Mouse (Mus musculus): ENCODE results near the gene Slc44a5. TPM values are rescaled to one million over a fixed set of nuclear protein-coding genes. Genes with fewer than 3 reads are reported as not detected.
A peak's percentile ranks its signal among the peaks of the same experiment; 100 is the strongest.

Gene Slc44a5
- polyA plus RNA-seq, 1 experiment from 2014 or later: 0.81 TPM

- WGBS: 90% methylated on average over 7 of the region's 7 CpGs
- Histone ChIP-seq H3K27me3 (ENCODE audit: control insufficient read depth, insufficient read depth, low read length) (no peaks in the 10 kb centered on the region), H3K4me2 (replicated peaks; ENCODE audit: low read depth, low read length) (no peak overlapping the region), H3K4me3 (ENCODE audit: low read length) (no peak overlapping the region), H3K36me3 (ENCODE audit: control insufficient read depth, insufficient read depth, low read length) (no peaks in the 10 kb centered on the region), H3K27ac (ENCODE audit: low read depth, low read length) (no peak overlapping the region), H3K9ac (ENCODE audit: low read depth, low read length) (no peak overlapping the region), H3K4me1 (ENCODE audit: control insufficient read depth, insufficient read depth, low read length) (no peaks in the 10 kb centered on the region), H3K9me3 (ENCODE audit: control insufficient read depth, low read length) (no peaks in the 10 kb centered on the region)
- ATAC-seq (ENCODE audit: low FRiP score, low TSS enrichment): no peak
These were observed 209.8 kb downstream of the Slc44a5 start for GRCm38 (mm10) chr3:154182987-154183386.

DNA sequence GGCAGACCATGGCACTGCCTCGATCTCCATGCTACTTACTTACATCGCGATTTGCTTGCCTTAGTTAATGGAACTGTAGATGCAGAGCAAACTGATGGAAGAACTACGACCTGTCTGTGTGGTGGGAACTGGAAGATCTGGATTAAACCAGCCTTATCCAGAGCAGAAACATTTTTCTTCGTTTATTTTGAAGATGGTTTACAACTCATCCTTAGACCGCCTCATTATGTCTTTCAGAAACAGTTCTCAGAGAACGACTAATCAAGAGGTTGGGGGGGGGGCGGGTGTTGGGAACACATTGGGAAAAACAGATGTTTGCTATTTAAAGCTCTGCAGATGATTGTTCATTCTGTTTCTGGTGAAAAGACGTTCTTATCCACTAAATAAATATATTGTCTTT lies 210.7 kb downstream of the Slc44a5 start:
- ATAC-seq (ENCODE audit: low FRiP score, low TSS enrichment): no peak
- H3K9me3 ChIP-seq (ENCODE audit: control insufficient read depth, low read length): no peaks in the 10 kb centered on the region
- H3K27me3 ChIP-seq (ENCODE audit: control insufficient read depth, insufficient read depth, low read length): no peaks in the 10 kb centered on the region
- no peaks in the 10 kb centered on the region for H3K4me1 ChIP-seq (ENCODE audit: control insufficient read depth, insufficient read depth, low read length)
- H3K9ac ChIP-seq (ENCODE audit: low read depth, low read length): no peak overlapping the region
- H3K4me2 ChIP-seq (replicated peaks; ENCODE audit: low read depth, low read length): no peak overlapping the region
- 87% methylated on average over 9 of the region's 9 CpGs for WGBS
- no peak overlapping the region for H3K27ac ChIP-seq (ENCODE audit: low read depth, low read length)
- no peak overlapping the region for H3K4me3 ChIP-seq (ENCODE audit: low read length)
- no peaks in the 10 kb centered on the region for H3K36me3 ChIP-seq (ENCODE audit: control insufficient read depth, insufficient read depth, low read length)

GRCm38 (mm10) chr3:154188668-154189067 lies 215.4 kb downstream of the Slc44a5 start:
- 0 out of 2 replicates have a peak, but pooled peaks cover 3% of the 10 kb centered on the region for H3K4me1 ChIP-seq (ENCODE audit: control insufficient read depth, insufficient read depth, low read length)
- H3K4me2 ChIP-seq (replicated peaks; ENCODE audit: low read depth, low read length): no peak overlapping the region
- 0 out of 2 replicates have a peak, but pooled peaks cover 4% of the 10 kb centered on the region for H3K27me3 ChIP-seq (ENCODE audit: control insufficient read depth, insufficient read depth, low read length)
- 56% methylated on average over 9 of the region's 9 CpGs for WGBS
- H3K27ac ChIP-seq (ENCODE audit: low read depth, low read length): no peak overlapping the region
- H3K9me3 ChIP-seq (ENCODE audit: control insufficient read depth, low read length): no peaks in the 10 kb centered on the region
- no peaks in the 10 kb centered on the region for H3K36me3 ChIP-seq (ENCODE audit: control insufficient read depth, insufficient read depth, low read length)
- no peak overlapping the region for H3K4me3 ChIP-seq (ENCODE audit: low read length)
- no peak overlapping the region for H3K9ac ChIP-seq (ENCODE audit: low read depth, low read length)
- no peak for ATAC-seq (ENCODE audit: low FRiP score, low TSS enrichment)

GRCm38 (mm10) chr3:154192328-154193030 lies 219.2 kb downstream of the Slc44a5 start:
- 7% methylated on average over 13 of the region's 14 CpGs for WGBS
- Histone ChIP-seq H3K27me3 (ENCODE audit: control insufficient read depth, insufficient read depth, low read length) (0 out of 2 replicates have a peak, but pooled peaks cover 4% of the 10 kb centered on the region), H3K36me3 (ENCODE audit: control insufficient read depth, insufficient read depth, low read length) (no peaks in the 10 kb centered on the region), H3K4me1 (ENCODE audit: control insufficient read depth, insufficient read depth, low read length) (0 out of 2 replicates have a peak, but pooled peaks cover 3% of the 10 kb centered on the region), H3K4me3 (ENCODE audit: low read length) (no peak overlapping the region), H3K9ac (ENCODE audit: low read depth, low read length) (no peak overlapping the region), H3K9me3 (ENCODE audit: control insufficient read depth, low read length) (no peaks in the 10 kb centered on the region), H3K27ac (ENCODE audit: low read depth, low read length) (no peak overlapping the region), H3K4me2 (replicated peaks; ENCODE audit: low read depth, low read length) (no peak overlapping the region)
- peak; percentile 53; the same call in 1 of the 2 replicates for ATAC-seq (ENCODE audit: low FRiP score, low TSS enrichment)

- Histone ChIP-seq H3K36me3 (ENCODE audit: control insufficient read depth, insufficient read depth, low read length) (no peaks in the 10 kb centered on the region), H3K4me1 (ENCODE audit: control insufficient read depth, insufficient read depth, low read length) (0 out of 2 replicates have a peak, but pooled peaks cover 3% of the 10 kb centered on the region), H3K27ac (ENCODE audit: low read depth, low read length) (no peak overlapping the region), H3K4me2 (replicated peaks; ENCODE audit: low read depth, low read length) (no peak overlapping the region), H3K27me3 (ENCODE audit: control insufficient read depth, insufficient read depth, low read length) (0 out of 2 replicates have a peak, but pooled peaks cover 4% of the 10 kb centered on the region), H3K4me3 (ENCODE audit: low read length) (no peak overlapping the region), H3K9ac (ENCODE audit: low read depth, low read length) (no peak overlapping the region), H3K9me3 (ENCODE audit: control insufficient read depth, low read length) (no peaks in the 10 kb centered on the region)
- ATAC-seq (ENCODE audit: low FRiP score, low TSS enrichment): no peak
- 65% methylated on average over 10 of the region's 10 CpGs for WGBS
These were observed 220.1 kb downstream of the Slc44a5 start for GRCm38 (mm10) chr3:154193189-154193840.

GRCm38 (mm10) chr3:154200422-154200828 lies 227.2 kb downstream of the Slc44a5 start:
- H3K4me2 ChIP-seq (replicated peaks; ENCODE audit: low read depth, low read length): no peak overlapping the region
- H3K36me3 ChIP-seq (ENCODE audit: control insufficient read depth, insufficient read depth, low read length): no peaks in the 10 kb centered on the region
- no peaks in the 10 kb centered on the region for H3K27me3 ChIP-seq (ENCODE audit: control insufficient read depth, insufficient read depth, low read length)
- no peaks in the 10 kb centered on the region for H3K9me3 ChIP-seq (ENCODE audit: control insufficient read depth, low read length)
- 51% methylated on average over 8 of the region's 8 CpGs for WGBS
- no peaks in the 10 kb centered on the region for H3K4me1 ChIP-seq (ENCODE audit: control insufficient read depth, insufficient read depth, low read length)
- no peak overlapping the region for H3K9ac ChIP-seq (ENCODE audit: low read depth, low read length)
- H3K4me3 ChIP-seq (ENCODE audit: low read length): no peak overlapping the region
- no peak for ATAC-seq (ENCODE audit: low FRiP score, low TSS enrichment)
- H3K27ac ChIP-seq (ENCODE audit: low read depth, low read length): no peak overlapping the region

GRCm38 (mm10) chr3:154201796-154202195 lies 228.6 kb downstream of the Slc44a5 start:
- no peaks in the 10 kb centered on the region for H3K27me3 ChIP-seq (ENCODE audit: control insufficient read depth, insufficient read depth, low read length)
- no peaks in the 10 kb centered on the region for H3K4me1 ChIP-seq (ENCODE audit: control insufficient read depth, insufficient read depth, low read length)
- 89% methylated on average over 12 of the region's 12 CpGs for WGBS
- H3K9me3 ChIP-seq (ENCODE audit: control insufficient read depth, low read length): no peaks in the 10 kb centered on the region
- H3K4me3 ChIP-seq (ENCODE audit: low read length): no peak overlapping the region
- no peak overlapping the region for H3K9ac ChIP-seq (ENCODE audit: low read depth, low read length)
- no peaks in the 10 kb centered on the region for H3K36me3 ChIP-seq (ENCODE audit: control insufficient read depth, insufficient read depth, low read length)
- no peak overlapping the region for H3K4me2 ChIP-seq (replicated peaks; ENCODE audit: low read depth, low read length)
- no peak for ATAC-seq (ENCODE audit: low FRiP score, low TSS enrichment)
- H3K27ac ChIP-seq (ENCODE audit: low read depth, low read length): no peak overlapping the region

DNA sequence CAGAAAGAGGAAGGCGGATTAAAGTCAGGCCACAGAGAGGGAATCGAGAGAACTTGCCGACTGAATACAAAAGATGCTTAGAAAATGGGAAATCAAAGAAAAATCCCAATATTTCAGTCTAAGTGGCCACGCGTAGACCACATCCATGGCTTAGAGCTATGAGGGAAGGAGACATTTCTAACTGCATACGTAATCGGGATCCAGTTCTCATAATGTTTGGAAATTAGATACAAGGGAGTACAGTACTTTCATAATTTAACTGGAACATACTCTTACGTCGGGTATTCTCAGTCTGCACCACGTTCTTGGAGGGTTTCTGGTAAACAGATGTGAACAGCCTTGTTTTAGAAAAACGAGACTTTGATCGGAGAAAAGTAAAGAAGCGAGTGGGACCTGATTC lies 229.1 kb downstream of the Slc44a5 start:
- no peaks in the 10 kb centered on the region for H3K36me3 ChIP-seq (ENCODE audit: control insufficient read depth, insufficient read depth, low read length)
- H3K4me3 ChIP-seq (ENCODE audit: low read length): no peak overlapping the region
- H3K9ac ChIP-seq (ENCODE audit: low read depth, low read length): no peak overlapping the region
- ATAC-seq (ENCODE audit: low FRiP score, low TSS enrichment): no peak
- no peaks in the 10 kb centered on the region for H3K4me1 ChIP-seq (ENCODE audit: control insufficient read depth, insufficient read depth, low read length)
- no peak overlapping the region for H3K27ac ChIP-seq (ENCODE audit: low read depth, low read length)
- H3K4me2 ChIP-seq (replicated peaks; ENCODE audit: low read depth, low read length): no peak overlapping the region
- H3K9me3 ChIP-seq (ENCODE audit: control insufficient read depth, low read length): no peaks in the 10 kb centered on the region
- 92% methylated on average over 13 of the region's 13 CpGs for WGBS
- no peaks in the 10 kb centered on the region for H3K27me3 ChIP-seq (ENCODE audit: control insufficient read depth, insufficient read depth, low read length)

DNA sequence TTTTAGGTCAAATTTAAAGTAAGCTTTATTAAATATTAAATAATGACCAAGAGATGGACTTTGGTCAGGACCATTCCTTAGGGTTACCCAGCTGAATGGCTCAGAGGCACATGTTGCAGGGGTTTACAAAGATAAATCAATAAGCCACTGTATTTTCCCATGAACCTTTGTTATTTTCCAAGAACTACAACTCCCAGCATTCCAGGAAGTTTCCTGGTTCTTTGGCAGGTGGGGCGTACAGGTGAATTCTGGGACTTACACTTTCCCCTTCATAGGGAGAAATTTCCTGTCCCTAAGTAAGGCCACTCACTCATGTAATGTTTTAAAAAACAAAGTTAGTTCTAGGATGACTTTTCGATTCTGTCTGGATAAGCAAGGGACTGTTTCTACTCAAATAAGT lies 235.2 kb downstream of the Slc44a5 start:
- 0 out of 2 replicates have a peak, but pooled peaks cover 8% of the 10 kb centered on the region for H3K4me1 ChIP-seq (ENCODE audit: control insufficient read depth, insufficient read depth, low read length)
- no peak overlapping the region for H3K4me2 ChIP-seq (replicated peaks; ENCODE audit: low read depth, low read length)
- H3K27me3 ChIP-seq (ENCODE audit: control insufficient read depth, insufficient read depth, low read length): no peaks in the 10 kb centered on the region
- H3K9me3 ChIP-seq (ENCODE audit: control insufficient read depth, low read length): no peaks in the 10 kb centered on the region
- no peak overlapping the region for H3K9ac ChIP-seq (ENCODE audit: low read depth, low read length)
- no peaks in the 10 kb centered on the region for H3K36me3 ChIP-seq (ENCODE audit: control insufficient read depth, insufficient read depth, low read length)
- no peak overlapping the region for H3K27ac ChIP-seq (ENCODE audit: low read depth, low read length)
- ATAC-seq (ENCODE audit: low FRiP score, low TSS enrichment): no peak
- H3K4me3 ChIP-seq (ENCODE audit: low read length): no peak overlapping the region
- 93% methylated on average over 2 of the region's 2 CpGs for WGBS

Data from kidney, embryonic 14.5 days (tissue).